Mouse (Mus musculus) heart, embryonic 12.5 days (tissue): ENCODE results near the gene Ccl7. TPM values are rescaled to one million over a fixed set of nuclear protein-coding genes. Genes with fewer than 3 reads are reported as not detected.

Experiments used
- ATAC-seq: fragments of 200-750 bp; cut with Nextera tagmentation; 2 replicates; pipeline ENCODE4 v1.8.0; 2017; ENCODE audit warnings: moderate TSS enrichment, moderate library complexity; ENCODE audit not compliant: insufficient number of reproducible peaks, low FRiP score
- H3K27ac ChIP-seq: fragments of 300-500 bp; sonication (generic); 2 replicates; pipeline ENCODE4 v1.5.1; 2016; ENCODE audit warnings: mild to moderate bottlenecking, moderate library complexity; ENCODE audit not compliant: poor library complexity, severe bottlenecking
- H3K27me3 ChIP-seq: fragments of 300-500 bp; sonication (generic); replicated peaks from 2 replicates; pipeline ENCODE4 v1.6.1; 2016; ENCODE audit warnings: mild to moderate bottlenecking, moderate library complexity
- H3K36me3 ChIP-seq: fragments of 300-500 bp; sonication (generic); 2 replicates; pipeline ENCODE4 v1.6.1; 2016; ENCODE audit warnings: mild to moderate bottlenecking, moderate library complexity
- H3K4me1 ChIP-seq: fragments of 300-500 bp; sonication (generic); replicated peaks from 2 replicates; pipeline ENCODE4 v1.6.1; 2016; ENCODE audit warnings: mild to moderate bottlenecking
- H3K4me2 ChIP-seq: fragments of 300-500 bp; sonication (generic); 2 replicates; pipeline ENCODE4 v1.6.1; 2016; ENCODE audit warnings: mild to moderate bottlenecking, moderate library complexity
- H3K4me3 ChIP-seq: fragments of 300-500 bp; sonication (generic); 2 replicates; pipeline ENCODE4 v1.5.1; 2016; ENCODE audit warnings: mild to moderate bottlenecking
- H3K9ac ChIP-seq: fragments of 300-500 bp; sonication (generic); 2 replicates; pipeline ENCODE4 v1.6.1; 2016; ENCODE audit warnings: mild to moderate bottlenecking, moderate library complexity
- H3K9me3 ChIP-seq: fragments of 300-500 bp; sonication (generic); replicated peaks from 2 replicates; pipeline ENCODE4 v1.6.1; 2016; ENCODE audit warnings: mild to moderate bottlenecking, moderate library complexity
- WGBS: fragments of 180-500 bp; shearing (Covaris S2); methylation state at CpG from one replicate; pipeline ENCODE4 v1.1.7; 2016; 5-methylcytosine and 5-hydroxymethylcytosine counted together
- polyA plus RNA-seq: library from polyadenylated mRNA; unstranded; fragments of >200 nt; fragmentation: Nextera tagmentation; extraction: Ambion mirVana; gene quantifications from 2 replicates; pipeline ENCODE4 v1.2.1, GENCODE M21; 2016

Ccl7 gene
- polyA plus RNA-seq, 1 experiment from 2014 or later = 2.6 TPM

DNA sequence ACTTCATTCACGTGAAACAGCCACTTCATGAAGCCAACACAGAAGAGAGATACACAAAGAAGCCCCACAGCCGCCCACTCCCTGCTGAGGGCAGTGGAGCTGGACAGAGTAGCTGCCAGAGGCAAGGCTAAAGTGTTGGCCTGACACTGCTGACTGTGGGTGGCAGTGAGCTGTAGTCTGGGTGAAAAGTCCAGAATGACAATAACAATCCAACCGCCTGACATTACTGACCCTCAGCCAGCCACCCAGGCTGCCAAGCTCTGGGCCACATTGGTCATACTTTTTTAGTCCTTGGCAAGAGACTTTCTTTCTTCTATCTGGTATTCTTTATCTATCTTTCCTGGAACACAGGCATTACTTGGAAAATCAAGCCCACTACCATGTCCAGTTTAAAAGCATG lies 25.6 kb downstream of the Ccl7 start:
- no peak overlapping the region for H3K4me3 ChIP-seq
- no peaks in the 10 kb centered on the region for H3K36me3 ChIP-seq
- no peak for ATAC-seq
- H3K4me1 ChIP-seq = no peaks in the 10 kb centered on the region
- no peak overlapping the region for H3K27ac ChIP-seq
- no peak overlapping the region for H3K4me2 ChIP-seq
- no peak overlapping the region for H3K9ac ChIP-seq
- 74% methylated on average over 3 of the region's 3 CpGs for WGBS
- H3K27me3 ChIP-seq = no peaks in the 10 kb centered on the region
- H3K9me3 ChIP-seq = no peaks in the 10 kb centered on the region

DNA sequence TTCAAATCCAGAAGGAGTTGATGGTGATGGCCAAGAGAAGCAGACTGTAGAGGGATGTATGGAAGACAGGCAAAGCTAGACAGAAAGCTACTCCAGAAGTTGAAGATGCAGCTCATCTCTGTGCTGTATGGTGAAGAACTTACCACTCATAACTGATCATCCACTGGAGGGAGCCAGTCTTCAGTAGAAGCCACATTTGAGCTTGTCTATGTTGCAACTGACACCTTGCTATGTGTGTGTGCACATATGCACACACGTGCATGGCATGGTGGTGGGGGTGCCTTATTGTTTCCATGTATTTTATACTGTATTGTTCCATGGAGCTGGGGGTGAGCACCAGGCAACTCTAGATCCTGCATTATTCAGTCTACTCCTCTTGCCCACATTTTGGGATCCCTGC lies 26.9 kb downstream of the Ccl7 start:
- 74% methylated on average over 1 of the region's 1 CpGs for WGBS
- H3K27me3 ChIP-seq = no peaks in the 10 kb centered on the region
- H3K36me3 ChIP-seq = no peaks in the 10 kb centered on the region
- H3K4me3 ChIP-seq = no peak overlapping the region
- no peak overlapping the region for H3K4me2 ChIP-seq
- H3K9me3 ChIP-seq = no peaks in the 10 kb centered on the region
- no peak overlapping the region for H3K27ac ChIP-seq
- no peak for ATAC-seq
- H3K9ac ChIP-seq = no peak overlapping the region
- H3K4me1 ChIP-seq = no peaks in the 10 kb centered on the region

DNA sequence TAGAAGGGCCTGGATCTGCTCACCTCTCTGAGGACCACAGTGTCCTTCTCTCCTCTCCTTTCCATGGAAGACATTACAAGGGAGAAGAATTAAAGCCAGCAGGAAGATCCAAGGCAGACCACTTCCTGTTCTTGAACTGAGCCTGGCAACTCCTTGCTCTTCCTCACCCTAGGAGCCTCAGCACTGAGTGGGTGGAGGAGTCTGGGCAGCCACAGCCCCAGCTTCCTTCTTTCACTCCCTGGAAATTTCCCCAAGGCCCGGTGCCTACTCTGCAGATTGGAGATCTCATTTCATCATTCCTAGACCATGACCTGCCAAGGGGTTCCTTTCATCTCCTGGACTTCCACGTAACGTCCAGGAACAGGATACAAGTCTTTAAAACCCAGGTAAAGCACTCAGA lies 27.5 kb downstream of the Ccl7 start:
- no peaks in the 10 kb centered on the region for H3K9me3 ChIP-seq
- no peak for ATAC-seq
- H3K27ac ChIP-seq = no peak overlapping the region
- no peaks in the 10 kb centered on the region for H3K27me3 ChIP-seq
- no peaks in the 10 kb centered on the region for H3K4me1 ChIP-seq
- no peak overlapping the region for H3K4me3 ChIP-seq
- H3K36me3 ChIP-seq = no peaks in the 10 kb centered on the region
- WGBS = 62% methylated on average over 3 of the region's 3 CpGs
- no peak overlapping the region for H3K9ac ChIP-seq
- no peak overlapping the region for H3K4me2 ChIP-seq

DNA sequence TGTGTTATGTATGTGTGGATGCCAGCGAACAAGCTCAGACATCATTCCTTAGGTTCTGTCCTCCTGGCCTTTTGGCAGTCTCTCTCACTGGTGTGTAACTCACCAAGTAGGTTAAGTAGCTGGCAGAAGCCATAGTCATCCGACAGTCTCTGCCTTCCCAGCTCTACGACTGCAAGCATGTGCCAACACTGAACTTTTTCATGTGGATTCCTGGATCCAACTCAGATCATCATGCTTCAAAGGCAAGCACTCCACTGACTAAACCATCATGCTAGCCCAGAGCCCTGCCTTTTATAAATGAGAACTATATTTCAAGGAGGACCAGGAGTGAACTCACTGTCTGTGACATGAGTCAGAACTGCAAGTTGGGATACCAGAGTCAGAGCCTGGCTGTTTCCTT lies 28.2 kb downstream of the Ccl7 start:
- 78% methylated on average over 3 of the region's 3 CpGs for WGBS
- no peak overlapping the region for H3K4me2 ChIP-seq
- no peaks in the 10 kb centered on the region for H3K4me1 ChIP-seq
- H3K9ac ChIP-seq = no peak overlapping the region
- H3K36me3 ChIP-seq = no peaks in the 10 kb centered on the region
- no peak overlapping the region for H3K4me3 ChIP-seq
- no peak overlapping the region for H3K27ac ChIP-seq
- ATAC-seq = no peak
- no peaks in the 10 kb centered on the region for H3K27me3 ChIP-seq
- no peaks in the 10 kb centered on the region for H3K9me3 ChIP-seq

DNA sequence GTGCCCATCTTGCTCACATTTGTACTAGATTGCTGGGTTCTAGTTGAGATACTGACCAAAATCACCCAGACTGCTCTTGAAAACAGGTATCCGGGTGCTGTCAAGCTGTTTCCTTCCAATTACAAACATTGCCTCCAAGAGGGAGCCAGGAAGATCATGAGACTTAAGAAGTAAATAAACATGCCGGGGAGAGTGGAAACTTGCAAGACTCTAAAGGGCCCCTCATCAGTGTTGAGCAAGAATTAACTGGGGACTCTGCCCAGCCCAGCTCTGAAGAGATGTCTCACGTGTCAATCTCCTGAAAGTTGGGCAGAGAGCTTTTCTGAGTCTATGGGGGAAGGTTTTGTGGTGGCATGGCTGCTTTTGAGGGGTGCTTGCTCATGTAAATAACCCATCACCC lies 31.5 kb downstream of the Ccl7 start:
- no peak overlapping the region for H3K27ac ChIP-seq
- H3K9ac ChIP-seq = no peak overlapping the region
- no peak for ATAC-seq
- H3K4me3 ChIP-seq = no peak overlapping the region
- WGBS = 57% methylated on average over 3 of the region's 3 CpGs
- H3K27me3 ChIP-seq = no peaks in the 10 kb centered on the region
- no peaks in the 10 kb centered on the region for H3K9me3 ChIP-seq
- no peaks in the 10 kb centered on the region for H3K36me3 ChIP-seq
- no peak overlapping the region for H3K4me2 ChIP-seq
- H3K4me1 ChIP-seq = no peaks in the 10 kb centered on the region

DNA sequence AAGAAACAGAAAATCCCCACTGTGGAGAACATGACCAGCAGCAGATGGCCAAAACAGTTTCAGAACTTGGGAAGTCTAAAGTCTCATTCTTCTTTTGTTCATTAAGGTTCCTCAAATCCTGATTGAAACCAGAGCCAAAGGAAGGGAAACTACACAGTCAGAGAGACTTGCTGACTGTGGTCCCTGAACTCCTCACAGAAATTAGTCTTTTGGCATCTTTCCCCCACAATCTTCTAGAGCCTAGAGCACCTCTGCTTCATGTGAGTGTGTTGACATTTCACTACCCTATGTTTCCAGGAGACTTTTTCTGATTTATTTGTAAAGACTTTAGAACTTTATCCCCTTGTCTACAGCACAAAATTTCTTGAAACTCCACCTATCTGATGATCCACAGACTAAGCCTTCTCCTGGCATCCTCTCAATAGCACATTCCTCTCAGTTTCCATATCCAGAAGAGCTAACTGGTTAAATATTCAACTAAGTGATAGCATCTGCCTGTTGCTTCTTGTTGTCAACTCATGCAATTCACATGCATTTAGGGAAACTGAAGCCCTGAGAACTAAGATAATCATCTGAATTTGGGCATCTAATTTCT lies 32.7 kb downstream of the Ccl7 start:
- no peak overlapping the region for H3K9ac ChIP-seq
- no peak overlapping the region for H3K4me2 ChIP-seq
- H3K27ac ChIP-seq = no peak overlapping the region
- H3K4me3 ChIP-seq = no peak overlapping the region
- no peak for ATAC-seq
- H3K9me3 ChIP-seq = no peaks in the 10 kb centered on the region
- no peaks in the 10 kb centered on the region for H3K36me3 ChIP-seq
- no peaks in the 10 kb centered on the region for H3K27me3 ChIP-seq
- H3K4me1 ChIP-seq = no peaks in the 10 kb centered on the region

DNA sequence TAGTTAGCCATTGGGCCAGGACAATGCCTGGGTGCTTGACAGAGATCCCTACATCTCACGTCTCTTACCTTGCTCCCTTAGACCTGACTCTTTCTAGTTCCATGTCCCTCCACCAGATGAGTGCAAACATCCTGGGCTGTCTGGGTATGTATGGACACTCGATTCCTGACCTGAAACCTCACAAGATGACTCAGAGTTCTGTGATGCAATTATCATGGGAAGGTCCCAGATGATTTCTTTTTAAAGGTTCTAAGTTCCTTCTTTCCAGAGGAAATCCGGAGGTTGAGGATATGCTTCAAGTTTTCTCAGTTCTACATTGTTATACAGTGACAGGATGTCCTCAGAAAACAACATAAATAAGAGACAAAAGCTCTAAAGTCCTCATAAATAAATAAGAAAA lies 35.4 kb downstream of the Ccl7 start:
- no peak for ATAC-seq

DNA sequence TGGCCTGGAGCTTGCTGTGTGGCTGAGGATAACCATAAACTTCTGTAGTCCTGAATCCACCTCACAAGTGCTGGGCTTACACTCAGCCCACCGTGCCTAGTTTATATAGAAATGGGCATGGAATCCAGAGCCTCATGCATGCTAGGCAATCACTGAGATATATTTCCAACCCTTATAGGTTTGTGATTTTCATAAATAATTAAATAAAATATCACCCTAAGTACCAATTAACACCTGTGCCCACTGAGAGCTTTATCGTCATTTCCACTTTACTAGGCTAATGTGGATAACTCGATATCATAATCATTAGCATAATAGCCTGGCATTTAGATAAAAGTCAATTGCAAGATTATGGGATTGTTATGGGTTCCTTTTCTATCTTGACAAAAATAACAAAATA lies 38.8 kb downstream of the Ccl7 start:
- Histone ChIP-seq H3K36me3 (no peaks in the 10 kb centered on the region), H3K9me3 (no peaks in the 10 kb centered on the region), H3K9ac (no peak overlapping the region), H3K4me3 (no peak overlapping the region), H3K4me2 (no peak overlapping the region), H3K27me3 (no peaks in the 10 kb centered on the region), H3K4me1 (no peaks in the 10 kb centered on the region), H3K27ac (no peak overlapping the region)
- no peak for ATAC-seq
- WGBS = 86% methylated on average over 3 of the region's 3 CpGs

More for the DNA sequence above, 35.4 kb downstream of the Ccl7 start:
- Histone ChIP-seq H3K4me1 (no peaks in the 10 kb centered on the region), H3K9ac (no peak overlapping the region), H3K27ac (no peak overlapping the region), H3K36me3 (no peaks in the 10 kb centered on the region), H3K9me3 (no peaks in the 10 kb centered on the region), H3K4me3 (no peak overlapping the region), H3K4me2 (no peak overlapping the region), H3K27me3 (no peaks in the 10 kb centered on the region)
- WGBS = 61% methylated on average over 3 of the region's 3 CpGs

Other genes with a start within 250 kb of the Ccl7 start
- gene 5530401A14Rik, start 185.0 kb upstream of the Ccl7 start, polyA plus RNA-seq = not detected in 2 replicates
- 0.06 and 0.12 TPM in 2 replicates for gene Asic2, start 77.3 kb upstream of the Ccl7 start, polyA plus RNA-seq
- gene Ccl2, start 10.1 kb upstream of the Ccl7 start, polyA plus RNA-seq = 8.0 and 8.8 TPM in 2 replicates
- not detected in 2 replicates for gene Gm17268, start 7.2 kb upstream of the Ccl7 start, polyA plus RNA-seq
- 0.15 TPM in 1 of 2 replicates, not detected in the other for gene Ccl11, start 12.1 kb downstream of the Ccl7 start, polyA plus RNA-seq
- 0.72 and 1.2 TPM in 2 replicates for gene Ccl12, start 56.1 kb downstream of the Ccl7 start, polyA plus RNA-seq
- not detected in 2 replicates for gene Ccl8, start 69.5 kb downstream of the Ccl7 start, polyA plus RNA-seq